Mouse (Mus musculus) skeletal muscle tissue, adult 2 months (tissue): ENCODE measurements at regions not wholly inside any gene's neighbourhood (a gene's known extent, or its start where the extent isn't known, plus 50 kb on each side); places are given as distances from the start of the nearest gene placed in this dataset.
A peak's percentile ranks its signal among the peaks of the same experiment; 100 is the strongest.

Source experiments
- DNase-seq: peaks from one replicate; pipeline ENCODE4 v3.0.0-alpha.2; 2012; ENCODE audit warnings: low read depth, low spot score

- DNase-seq, result no peak
Observed at GRCm38 (mm10) chr13:97616919-97617318, 143.5 kb downstream of the Gm10260 start.

- DNase-seq, result no peak
Observed at GRCm38 (mm10) chr13:97607221-97607723, 153.2 kb downstream of the Gm10260 start.

- peak; percentile 55 for DNase-seq
Observed at GRCm38 (mm10) chr13:97604451-97604850, 156.0 kb downstream of the Gm10260 start.

- DNase-seq, result no peak
Observed at GRCm38 (mm10) chr13:97601135-97601730, 159.2 kb downstream of the Gm10260 start.

- DNase-seq, result no peak
Observed at GRCm38 (mm10) chr13:97600136-97600535, 160.3 kb downstream of the Gm10260 start.

GRCm38 (mm10) chr13:97598507-97599431 is 161.7 kb downstream of the Gm10260 start:
- DNase-seq, result peak; percentile 84

- DNase-seq, result no peak
Observed at GRCm38 (mm10) chr13:97594851-97595250, 165.6 kb downstream of the Gm10260 start.

- DNase-seq, result no peak
Observed at GRCm38 (mm10) chr13:97589626-97590025, 170.8 kb downstream of the Gm10260 start.

- DNase-seq, result no peak
Observed at GRCm38 (mm10) chr13:97588085-97588484, 172.3 kb downstream of the Gm10260 start.

GRCm38 (mm10) chr13:97587088-97587487 is 173.3 kb downstream of the Gm10260 start:
- no peak for DNase-seq

GRCm38 (mm10) chr13:97584045-97584444 is 176.4 kb downstream of the Gm10260 start:
- DNase-seq, result no peak

- no peak for DNase-seq
Observed at GRCm38 (mm10) chr13:97581380-97581779, 179.1 kb downstream of the Gm10260 start.

- no peak for DNase-seq
Observed at GRCm38 (mm10) chr13:97580241-97580874, 180.1 kb downstream of the Gm10260 start.

- DNase-seq, result no peak
Observed at GRCm38 (mm10) chr13:97578595-97578994, 181.8 kb downstream of the Gm10260 start.

- DNase-seq, result peak; percentile 15
Observed at GRCm38 (mm10) chr13:97577081-97577785, 183.2 kb downstream of the Gm10260 start.

- no peak for DNase-seq
Observed at GRCm38 (mm10) chr13:97573601-97574000, 186.8 kb downstream of the Gm10260 start.

- no peak for DNase-seq
Observed at GRCm38 (mm10) chr13:97572352-97572751, 188.1 kb downstream of the Gm10260 start.

GRCm38 (mm10) chr13:97570009-97570408 is 190.4 kb downstream of the Gm10260 start:
- DNase-seq, result peak; percentile 14

GRCm38 (mm10) chr13:97567632-97568031 is 192.8 kb downstream of the Gm10260 start:
- DNase-seq, result no peak

GRCm38 (mm10) chr13:97566071-97566470 is 194.4 kb downstream of the Gm10260 start:
- peak; percentile 66 for DNase-seq

- DNase-seq, result no peak
Observed at GRCm38 (mm10) chr13:97562241-97562640, 198.2 kb downstream of the Gm10260 start.
